Mouse (Mus musculus): ENCODE results near the gene Dera.

- TF ChIP-seq POLR2A (IDR thresholded peaks at IDR 0.05; ENCODE audit: borderline replicate concordance, low read depth, low read length) = no peak
- no peak for TF ChIP-seq CTCF (IDR thresholded peaks at IDR 0.05; ENCODE audit: low read depth, low read length)
Observed at GRCm38 (mm10) chr6:137886210-137886979, 132.0 kb downstream of the Dera start.
